Mouse (Mus musculus) hindbrain, embryonic 13.5 days (tissue): ENCODE data around the gene Btbd11. TPM values are rescaled to one million over a fixed set of nuclear protein-coding genes. Genes with fewer than 3 reads are reported as not detected.

Experiments used
- ATAC-seq: fragments of 200-750 bp; cut with Nextera tagmentation; 2 replicates; pipeline ENCODE4 v1.8.0; 2017; ENCODE audit warnings: moderate TSS enrichment; ENCODE audit not compliant: low FRiP score
- H3K27ac ChIP-seq: fragments of 300-500 bp; sonication (generic); 2 replicates; pipeline ENCODE4 v1.5.1; 2015; ENCODE audit warnings: inconsistent platforms, mild to moderate bottlenecking, moderate library complexity
- H3K27me3 ChIP-seq: fragments of 300-500 bp; sonication (generic); 2 replicates; pipeline ENCODE4 v1.6.1; 2015; ENCODE audit warnings: mild to moderate bottlenecking, inconsistent platforms
- H3K36me3 ChIP-seq: fragments of 300-500 bp; sonication (generic); 2 replicates; pipeline ENCODE4 v1.6.1; 2015; ENCODE audit warnings: mild to moderate bottlenecking, inconsistent platforms
- H3K4me1 ChIP-seq: fragments of 300-500 bp; sonication (generic); replicated peaks from 2 replicates; pipeline ENCODE4 v1.6.1; 2015; ENCODE audit warnings: inconsistent platforms
- H3K4me2 ChIP-seq: fragments of 300-500 bp; sonication (generic); 2 replicates; pipeline ENCODE4 v1.6.1; 2015; ENCODE audit warnings: inconsistent platforms, mild to moderate bottlenecking, moderate library complexity
- H3K4me3 ChIP-seq: fragments of 300-500 bp; sonication (generic); 2 replicates; pipeline ENCODE4 v1.5.1; 2015; ENCODE audit warnings: mild to moderate bottlenecking, inconsistent platforms
- H3K9ac ChIP-seq: fragments of 300-500 bp; sonication (generic); 2 replicates; pipeline ENCODE4 v1.6.1; 2015; ENCODE audit warnings: mild to moderate bottlenecking, inconsistent platforms
- H3K9me3 ChIP-seq: fragments of 300-500 bp; sonication (generic); 2 replicates; pipeline ENCODE4 v1.6.1; 2016; ENCODE audit warnings: inconsistent platforms
- WGBS: fragments of 180-500 bp; shearing (Covaris S2); methylation state at CpG from one replicate; pipeline ENCODE4 v1.1.7; 2015; 5-methylcytosine and 5-hydroxymethylcytosine counted together
- polyA plus RNA-seq: library from polyadenylated mRNA; unstranded; fragments of >200 nt; fragmentation: Nextera tagmentation; extraction: Ambion mirVana; gene quantifications from 2 replicates; pipeline ENCODE4 v1.2.1, GENCODE M21; 2015

Btbd11 gene
- polyA plus RNA-seq, 1 experiment from 2014 or later, result 14.5 TPM

GRCm38 (mm10) chr10:85510329-85510728, 123.7 kb downstream of the Btbd11 start:
- no peak for ATAC-seq

GRCm38 (mm10) chr10:85512808-85513207, 126.2 kb downstream of the Btbd11 start:
- no peak for ATAC-seq
- peaks cover 24% of the 10 kb centered on the region for H3K4me1 ChIP-seq
- H3K27ac ChIP-seq, result no peak overlapping the region
- H3K4me3 ChIP-seq, result no peak overlapping the region
- H3K9me3 ChIP-seq, result no peaks in the 10 kb centered on the region
- no peaks in the 10 kb centered on the region for H3K27me3 ChIP-seq
- H3K9ac ChIP-seq, result no peak overlapping the region
- WGBS, result 76% methylated on average over 5 of the region's 5 CpGs
- H3K36me3 ChIP-seq, result no peaks in the 10 kb centered on the region
- no peak overlapping the region for H3K4me2 ChIP-seq

More at GRCm38 (mm10) chr10:85510329-85510728, 123.7 kb downstream of the Btbd11 start:
- WGBS, result 4% methylated on average over 3 of the region's 3 CpGs
- H3K9ac ChIP-seq, result no peak overlapping the region
- H3K36me3 ChIP-seq, result no peaks in the 10 kb centered on the region
- no peaks in the 10 kb centered on the region for H3K9me3 ChIP-seq
- no peak overlapping the region for H3K27ac ChIP-seq
- no peak overlapping the region for H3K4me2 ChIP-seq
- no peak overlapping the region for H3K4me3 ChIP-seq
- peaks cover 17% of the 10 kb centered on the region for H3K4me1 ChIP-seq
- no peaks in the 10 kb centered on the region for H3K27me3 ChIP-seq

GRCm38 (mm10) chr10:85517223-85518110, 130.9 kb downstream of the Btbd11 start:
- no peak for ATAC-seq
- Histone ChIP-seq H3K9ac (no peak overlapping the region), H3K9me3 (no peaks in the 10 kb centered on the region), H3K27me3 (no peaks in the 10 kb centered on the region), H3K4me1 (peaks cover 14% of the 10 kb centered on the region), H3K4me3 (no peak overlapping the region), H3K27ac (no peak overlapping the region), H3K36me3 (no peaks in the 10 kb centered on the region), H3K4me2 (no peak overlapping the region)
- 67% methylated on average over 13 of the region's 13 CpGs for WGBS

- peak; percentile 41; the same call in 1 of the 2 replicates for ATAC-seq
These were observed 131.4 kb downstream of the Btbd11 start for GRCm38 (mm10) chr10:85518111-85518409.

GRCm38 (mm10) chr10:85522220-85522760, 135.7 kb downstream of the Btbd11 start:
- no peak overlapping the region for H3K9ac ChIP-seq
- H3K27ac ChIP-seq, result no peak overlapping the region
- WGBS, result 84% methylated on average over 7 of the region's 7 CpGs
- no peak overlapping the region for H3K4me2 ChIP-seq
- ATAC-seq, result no peak
- H3K36me3 ChIP-seq, result no peaks in the 10 kb centered on the region
- no peaks in the 10 kb centered on the region for H3K9me3 ChIP-seq
- H3K4me3 ChIP-seq, result no peak overlapping the region
- H3K4me1 ChIP-seq, result peaks cover 40% of the 10 kb centered on the region
- no peaks in the 10 kb centered on the region for H3K27me3 ChIP-seq

More at GRCm38 (mm10) chr10:85518111-85518409, 131.4 kb downstream of the Btbd11 start:
- H3K27me3 ChIP-seq, result no peaks in the 10 kb centered on the region
- 74% methylated on average over 6 of the region's 6 CpGs for WGBS
- no peak overlapping the region for H3K4me3 ChIP-seq
- H3K4me2 ChIP-seq, result no peak overlapping the region
- no peak overlapping the region for H3K27ac ChIP-seq
- no peaks in the 10 kb centered on the region for H3K9me3 ChIP-seq
- peaks cover 14% of the 10 kb centered on the region for H3K4me1 ChIP-seq
- H3K36me3 ChIP-seq, result no peaks in the 10 kb centered on the region
- no peak overlapping the region for H3K9ac ChIP-seq

GRCm38 (mm10) chr10:85525267-85526015, 138.8 kb downstream of the Btbd11 start:
- H3K27ac ChIP-seq, result 0 out of 2 replicates have a peak overlapping the region, but pooled peaks have one; percentile 5

GRCm38 (mm10) chr10:85526657-85527056, 140.0 kb downstream of the Btbd11 start:
- 71% methylated on average over 2 of the region's 2 CpGs for WGBS
- Histone ChIP-seq H3K4me3 (no peak overlapping the region), H3K27ac (peak overlapping the region; percentile 35), H3K4me2 (no peak overlapping the region), H3K27me3 (no peaks in the 10 kb centered on the region), H3K4me1 (peaks cover 38% of the 10 kb centered on the region), H3K9me3 (no peaks in the 10 kb centered on the region), H3K9ac (no peak overlapping the region), H3K36me3 (no peaks in the 10 kb centered on the region)
- no peak for ATAC-seq

More at GRCm38 (mm10) chr10:85525267-85526015, 138.8 kb downstream of the Btbd11 start:
- peak overlapping the region; percentile 30; the same call in 1 of the 2 replicates for H3K9ac ChIP-seq
- peaks cover 38% of the 10 kb centered on the region for H3K4me1 ChIP-seq
- H3K27me3 ChIP-seq, result no peaks in the 10 kb centered on the region
- no peaks in the 10 kb centered on the region for H3K9me3 ChIP-seq
- H3K4me2 ChIP-seq, result no peak overlapping the region
- 26% methylated on average over 7 of the region's 7 CpGs for WGBS
- no peaks in the 10 kb centered on the region for H3K36me3 ChIP-seq
- peak; percentile 53 for ATAC-seq
- H3K4me3 ChIP-seq, result no peak overlapping the region

- H3K9ac ChIP-seq, result no peak overlapping the region
- H3K27me3 ChIP-seq, result no peaks in the 10 kb centered on the region
- H3K4me3 ChIP-seq, result no peak overlapping the region
- 70% methylated on average over 4 of the region's 4 CpGs for WGBS
- no peaks in the 10 kb centered on the region for H3K36me3 ChIP-seq
- ATAC-seq, result no peak
- H3K27ac ChIP-seq, result no peak overlapping the region
- no peak overlapping the region for H3K4me2 ChIP-seq
- no peaks in the 10 kb centered on the region for H3K9me3 ChIP-seq
- peaks cover 38% of the 10 kb centered on the region for H3K4me1 ChIP-seq
These were observed 141.1 kb downstream of the Btbd11 start for GRCm38 (mm10) chr10:85527722-85528121.

GRCm38 (mm10) chr10:85533192-85533710, 146.6 kb downstream of the Btbd11 start:
- WGBS, result 58% methylated on average over 7 of the region's 7 CpGs
- Histone ChIP-seq H3K36me3 (no peaks in the 10 kb centered on the region), H3K9me3 (no peaks in the 10 kb centered on the region), H3K9ac (no peak overlapping the region), H3K27ac (peak overlapping the region; percentile 52; the same call in 1 of the 2 replicates), H3K4me2 (no peak overlapping the region), H3K27me3 (0 out of 2 replicates have a peak, but pooled peaks cover 5% of the 10 kb centered on the region), H3K4me1 (peaks cover 12% of the 10 kb centered on the region), H3K4me3 (no peak overlapping the region)
- no peak for ATAC-seq

- H3K4me3 ChIP-seq, result no peak overlapping the region
- ATAC-seq, result no peak
- H3K27ac ChIP-seq, result no peak overlapping the region
- H3K4me1 ChIP-seq, result peaks cover 19% of the 10 kb centered on the region
- H3K27me3 ChIP-seq, result 0 out of 2 replicates have a peak, but pooled peaks cover 5% of the 10 kb centered on the region
- H3K9ac ChIP-seq, result no peak overlapping the region
- no peaks in the 10 kb centered on the region for H3K9me3 ChIP-seq
- no peak overlapping the region for H3K4me2 ChIP-seq
- no peaks in the 10 kb centered on the region for H3K36me3 ChIP-seq
- WGBS, result 91% methylated on average over 11 of the region's 11 CpGs
These were observed 151.6 kb downstream of the Btbd11 start for GRCm38 (mm10) chr10:85538051-85538753.

GRCm38 (mm10) chr10:85539510-85540120, 153.0 kb downstream of the Btbd11 start:
- H3K4me1 ChIP-seq, result peaks cover 19% of the 10 kb centered on the region
- 9% methylated on average over 8 of the region's 8 CpGs for WGBS
- H3K4me2 ChIP-seq, result 0 out of 2 replicates have a peak overlapping the region, but pooled peaks have one; percentile 13
- H3K9me3 ChIP-seq, result no peaks in the 10 kb centered on the region
- no peaks in the 10 kb centered on the region for H3K36me3 ChIP-seq
- 0 out of 2 replicates have a peak, but pooled peaks have one; percentile 37 for ATAC-seq
- H3K4me3 ChIP-seq, result no peak overlapping the region
- H3K9ac ChIP-seq, result peak overlapping the region; percentile 39
- 0 out of 2 replicates have a peak, but pooled peaks cover 3% of the 10 kb centered on the region for H3K27me3 ChIP-seq
- H3K27ac ChIP-seq, result peak overlapping the region; percentile 75
